Mouse (Mus musculus): ENCODE results near the gene Jam2.

Jam2 gene

GRCm38 (mm10) chr16:84783279-84783678, 9.4 kb downstream of the Jam2 start:
- no peak for DNase-seq

- no peak for DNase-seq
These were observed 11.0 kb downstream of the Jam2 start for GRCm38 (mm10) chr16:84784966-84785365.

GRCm38 (mm10) chr16:84790595-84791165, 16.8 kb downstream of the Jam2 start:
- DNase-seq: no peak

- DNase-seq: no peak
These were observed 19.5 kb downstream of the Jam2 start for GRCm38 (mm10) chr16:84793401-84793800.

GRCm38 (mm10) chr16:84795337-84795736, 21.4 kb downstream of the Jam2 start:
- no peak for DNase-seq

GRCm38 (mm10) chr16:84796678-84797077, 22.8 kb downstream of the Jam2 start:
- no peak for DNase-seq

DNA sequence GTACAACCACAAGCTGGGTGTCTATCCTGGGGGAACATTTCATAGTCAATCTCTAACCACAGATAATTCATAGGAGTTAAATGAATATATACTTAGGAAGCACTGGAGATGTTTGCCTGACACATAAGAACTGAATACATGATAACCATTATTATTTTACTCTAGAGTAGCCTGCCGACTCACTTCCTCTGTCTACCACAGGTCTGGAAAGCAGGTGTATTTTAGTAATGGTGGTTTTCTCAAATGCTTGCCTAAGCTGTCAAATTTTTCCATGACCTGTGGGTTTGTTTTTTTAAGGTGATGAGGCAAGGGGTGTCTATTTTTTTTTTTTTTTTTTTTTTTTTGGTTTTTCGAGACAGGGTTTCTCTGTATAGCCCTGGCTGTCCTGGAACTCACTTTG, 26.1 kb downstream of the Jam2 start:
- no peak for DNase-seq

DNA sequence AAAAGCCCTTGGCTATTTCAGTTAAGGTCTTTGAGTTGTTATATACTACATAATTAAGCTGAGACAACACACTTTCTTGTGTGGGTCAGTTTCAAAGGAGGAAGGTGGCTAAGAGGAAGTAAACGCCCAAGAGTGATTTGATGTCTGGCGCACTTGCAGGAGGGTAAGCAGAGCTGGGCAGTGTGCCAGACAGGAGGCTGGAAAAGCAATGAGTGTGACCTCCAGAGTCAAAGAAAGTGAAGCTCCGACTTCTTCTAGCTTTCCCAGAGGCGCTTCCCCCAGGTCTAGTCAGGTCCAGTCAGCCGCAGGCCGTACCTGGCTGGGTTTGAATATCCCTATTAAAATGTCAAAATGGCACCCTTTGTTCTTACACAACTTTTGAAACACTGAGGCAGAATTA, 28.3 kb downstream of the Jam2 start:
- DNase-seq: no peak

- DNase-seq: no peak
These were observed 30.9 kb downstream of the Jam2 start for GRCm38 (mm10) chr16:84804866-84805265.

DNA sequence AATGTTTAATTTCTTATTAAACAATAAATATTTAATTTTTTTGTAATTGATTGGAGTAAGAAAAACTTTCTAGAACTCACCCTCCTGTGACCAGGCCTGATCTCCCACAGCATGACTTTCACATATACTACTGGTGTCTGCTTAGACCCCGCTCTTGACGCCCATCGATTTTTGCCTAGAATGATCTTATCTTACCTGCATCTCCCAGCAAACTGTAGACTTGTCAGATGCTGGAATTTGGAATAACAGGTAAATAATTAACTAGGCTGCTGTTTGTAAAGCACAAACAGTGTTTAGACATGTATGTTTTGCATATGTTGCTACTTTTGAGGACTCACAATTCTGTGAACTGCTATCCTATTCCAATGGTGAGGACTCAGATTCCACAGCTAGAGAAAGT, 32.3 kb downstream of the Jam2 start:
- DNase-seq: no peak

DNA sequence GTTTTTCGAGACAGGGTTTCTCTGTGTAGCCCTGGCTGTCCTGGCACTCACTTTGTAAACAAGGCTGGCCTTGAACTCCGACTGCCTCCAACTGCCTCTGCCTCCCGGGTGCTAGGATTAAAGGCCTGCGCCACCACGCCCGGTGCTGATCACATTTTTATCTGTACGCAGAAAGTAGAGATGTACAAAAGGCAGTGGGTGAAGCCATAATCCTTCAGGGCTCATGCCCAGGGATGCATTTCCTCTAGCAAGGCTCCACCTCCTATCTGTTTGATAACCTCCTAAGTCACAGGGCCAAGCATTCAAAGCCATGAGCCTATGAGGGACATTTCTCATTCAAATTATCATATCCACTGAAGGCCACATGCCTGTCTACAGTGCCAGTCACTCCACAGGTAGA, 34.0 kb downstream of the Jam2 start:
- no peak for DNase-seq

GRCm38 (mm10) chr16:84810254-84810653, 36.3 kb downstream of the Jam2 start:
- DNase-seq: no peak

GRCm38 (mm10) chr16:84813852-84814251, 39.9 kb downstream of the Jam2 start:
- DNase-seq: no peak

DNA sequence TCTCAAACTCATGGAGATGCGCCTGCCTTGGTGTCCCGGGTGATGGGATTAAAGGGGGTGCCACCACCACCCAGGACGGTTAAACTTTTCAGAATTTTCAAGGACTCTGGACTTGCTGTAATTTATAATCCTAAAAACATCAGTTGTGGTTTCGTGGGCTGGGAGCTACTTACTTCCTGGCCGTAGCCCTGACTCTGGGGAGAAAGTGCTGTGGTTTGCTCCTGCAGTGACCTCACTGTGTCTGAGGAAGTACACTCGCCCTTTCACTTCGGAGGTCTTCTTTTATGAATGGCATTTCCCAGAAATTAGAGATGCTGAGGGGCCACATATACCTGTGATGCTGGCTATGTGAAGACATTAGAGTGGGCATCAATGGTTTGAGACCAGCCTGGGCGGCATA, 40.6 kb downstream of the Jam2 start:
- no peak for DNase-seq

GRCm38 (mm10) chr16:84817423-84817822, 43.5 kb downstream of the Jam2 start:
- peak; percentile 32 for DNase-seq

GRCm38 (mm10) chr16:84825009-84825408, 51.1 kb downstream of the Jam2 start:
- no peak for DNase-seq

DNA sequence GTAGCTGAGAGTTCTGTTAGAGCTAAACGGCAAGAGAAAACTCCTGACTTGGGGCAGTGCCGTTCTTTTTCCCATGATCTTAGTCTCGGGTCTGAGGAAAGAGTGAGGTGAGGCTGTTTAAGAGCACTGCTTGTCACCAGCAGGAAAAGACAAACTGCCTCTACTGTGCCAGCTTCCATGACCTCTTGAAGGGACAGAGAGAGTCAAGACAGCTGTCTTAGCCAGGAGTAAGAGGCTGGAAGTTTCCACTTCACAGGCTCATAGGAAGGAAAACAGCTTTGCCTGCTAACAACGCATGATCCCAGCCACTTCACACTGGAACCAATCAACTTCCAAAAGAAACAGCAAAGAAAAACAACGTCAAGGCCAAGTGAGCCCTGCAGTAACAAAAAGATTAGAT, 57.8 kb downstream of the Jam2 start:
- DNase-seq: no peak

- no peak for DNase-seq
These were observed 58.8 kb downstream of the Jam2 start for GRCm38 (mm10) chr16:84832736-84833135.

DNA sequence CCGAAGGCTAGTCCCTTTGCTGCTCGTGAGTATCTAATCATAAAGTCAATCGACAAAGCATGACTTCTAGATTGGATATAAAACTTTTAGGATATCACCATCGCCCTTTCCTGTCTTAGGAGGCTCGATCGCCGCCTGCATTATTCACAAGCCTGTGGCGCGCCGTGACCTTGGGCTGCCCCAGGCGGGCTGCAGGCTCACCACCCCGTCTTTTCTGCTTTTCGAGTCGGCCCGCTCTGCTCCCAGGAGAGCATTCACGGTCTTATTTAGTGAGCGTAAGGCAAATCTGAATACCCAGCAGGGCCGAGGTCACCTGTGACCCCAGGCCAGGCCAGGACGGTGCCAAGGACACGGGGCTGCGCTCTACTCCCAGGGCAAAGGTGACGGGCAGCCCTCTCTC, 60.4 kb downstream of the Jam2 start:
- no peak for DNase-seq

- peak; percentile 93 for DNase-seq
These were observed 61.0 kb downstream of the Jam2 start, which contains the start of gene Gabpa for GRCm38 (mm10) chr16:84834745-84835440. Gene Gabpa (plus strand): TSS chr16:84834925.

DNA sequence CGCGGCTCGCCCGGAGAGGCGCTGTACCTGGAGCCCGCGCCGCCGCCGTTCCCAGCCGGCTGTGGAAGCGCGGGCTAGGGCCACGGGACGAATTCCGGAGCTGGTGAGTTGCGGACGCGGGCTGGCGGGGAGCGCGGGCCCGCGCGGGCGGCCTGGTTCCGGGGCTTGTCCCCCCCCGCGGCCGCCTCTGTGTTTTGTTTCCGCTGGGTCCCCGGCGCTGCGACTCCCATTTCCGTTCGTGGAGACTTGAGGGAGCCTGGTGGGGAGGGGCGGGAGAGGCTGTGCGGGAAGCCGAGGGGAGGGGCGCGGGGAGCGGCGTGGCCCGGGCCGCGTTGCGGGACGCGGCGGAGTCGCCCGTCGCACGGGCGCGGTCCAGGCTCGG, 61.5 kb downstream of the Jam2 start, which contains the start of gene Atp5j:
Gene Atp5j, minus strand, starts transcription at position 185 of the 382 bp plus-strand sequence.
- DNase-seq: peak; percentile 88

- peak; percentile 60 for DNase-seq
These were observed 62.2 kb downstream of the Jam2 start for GRCm38 (mm10) chr16:84835823-84836743.

DNA sequence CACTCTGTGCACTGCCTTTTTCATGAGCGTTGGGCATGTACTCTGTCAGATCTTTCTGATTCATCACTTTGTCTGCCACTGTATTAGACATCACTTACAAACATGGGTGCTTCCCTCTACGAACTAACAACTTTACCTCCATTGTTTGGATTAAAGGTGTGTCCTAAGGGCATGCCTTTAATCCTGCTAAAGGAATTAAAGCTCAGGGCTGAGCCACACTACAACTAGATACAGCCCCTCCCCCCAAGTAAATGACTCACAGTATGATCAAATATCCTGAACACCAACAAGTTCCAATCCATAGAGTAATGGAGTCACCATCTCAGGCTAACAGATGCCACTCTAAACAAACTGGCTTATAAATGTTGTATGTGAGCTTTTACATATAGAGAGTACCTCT, 64.7 kb downstream of the Jam2 start:
- DNase-seq: no peak

GRCm38 (mm10) chr16:84853492-84853891, 79.6 kb downstream of the Jam2 start:
- no peak for DNase-seq
